Mouse (Mus musculus): Measurements from ENCODE around the gene Med11. TPM values are rescaled to one million over a fixed set of nuclear protein-coding genes. Genes with fewer than 3 reads are reported as not detected.
"Not testable (repeated sequence)": the region's sequence is repeated elsewhere in the genome, so short reads cannot be mapped to it uniquely, and the experiment has no call there.

The Med11 gene
- polyA plus RNA-seq (2016; fragmentation: Nextera tagmentation; extraction: Ambion mirVana): 22.6 and 24.0 TPM in 2 replicates

DNA sequence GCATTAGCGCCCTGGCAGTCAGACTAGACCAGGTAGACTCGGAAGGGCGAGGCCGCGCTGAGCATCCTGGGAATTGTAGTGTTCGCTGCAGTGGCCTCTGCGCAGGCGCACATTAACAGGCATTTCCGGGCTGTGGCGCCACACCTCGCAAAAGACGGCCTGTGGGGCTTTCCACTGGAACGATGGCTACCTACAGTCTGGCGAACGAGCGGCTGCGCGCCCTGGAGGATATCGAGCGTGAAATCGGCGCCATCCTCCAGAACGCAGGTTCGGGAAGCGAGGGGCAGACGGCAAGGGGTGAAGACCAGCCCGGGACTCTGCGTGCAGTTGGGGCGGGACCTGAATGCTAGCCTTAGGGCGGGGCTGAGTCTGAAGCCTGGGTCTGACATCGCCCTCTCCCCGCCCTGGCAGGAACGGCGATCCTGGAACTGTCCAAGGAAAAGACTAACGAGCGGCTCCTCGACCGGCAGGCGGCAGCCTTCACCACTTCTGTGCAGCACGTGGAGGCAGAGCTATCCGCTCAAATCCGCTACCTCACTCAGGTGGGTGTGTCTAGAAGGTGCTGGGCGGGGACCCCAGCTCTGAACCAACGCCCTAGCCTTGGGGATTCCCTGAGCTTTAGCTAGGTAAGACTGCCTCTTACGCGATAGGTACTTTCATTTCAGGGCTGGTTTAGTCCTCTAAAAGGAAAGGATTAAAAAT is at the start of gene Med11:
Gene Med11 (plus strand): TSS at position 123 of the 702 bp plus-strand sequence.
- H3K36me3 ChIP-seq: peaks cover 19% of the 10 kb centered on the region

DNA sequence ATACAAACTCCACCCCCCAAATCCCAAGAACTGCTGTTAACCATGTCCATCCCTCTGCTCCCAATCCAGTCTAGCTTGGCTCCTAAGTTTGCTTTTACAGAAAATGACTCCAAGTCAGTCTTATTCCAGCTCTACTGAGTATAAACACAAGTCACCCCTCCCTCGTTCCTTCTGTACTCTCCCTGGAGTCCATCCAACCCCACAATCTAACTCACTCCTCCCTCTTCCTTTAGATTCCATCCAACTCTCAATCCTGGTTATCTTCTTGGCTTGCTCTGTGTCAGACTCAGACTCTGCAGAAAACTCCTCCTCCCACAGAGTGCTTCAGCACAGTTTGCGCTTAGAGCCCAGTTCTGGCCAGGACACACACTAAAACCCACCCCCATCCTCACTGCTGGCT is 48.1 kb upstream of the Med11 start:
- peak overlapping the region; percentile 66 for H3K27ac ChIP-seq (ENCODE audit: poor library complexity, severe bottlenecking)
- 0 out of 2 replicates have a peak overlapping the region, but pooled peaks have one; percentile 7 for H3K4me2 ChIP-seq
- ATAC-seq (ENCODE audit: insufficient number of reproducible peaks, low FRiP score): peak; percentile 78
- H3K9ac ChIP-seq: no peak overlapping the region
- peaks cover 46% of the 10 kb centered on the region for H3K36me3 ChIP-seq
- H3K27me3 ChIP-seq (replicated peaks): no peaks in the 10 kb centered on the region
- H3K4me3 ChIP-seq: no peak overlapping the region
- peaks cover 28% of the 10 kb centered on the region for H3K4me1 ChIP-seq (replicated peaks)
- no peaks in the 10 kb centered on the region for H3K9me3 ChIP-seq (replicated peaks)
- 39% methylated on average over 2 of the region's 2 CpGs for WGBS

More for the DNA sequence above, at the start of gene Med11:
- under 1% methylated on average over 46 of the region's 46 CpGs for WGBS
- Histone ChIP-seq H3K4me2 (peak within 1 kb of the TSS; percentile 86), H3K9me3 (replicated peaks) (no peaks in the 10 kb centered on the region), H3K9ac (peak within 1 kb of the TSS; percentile 83), H3K27ac (ENCODE audit: poor library complexity, severe bottlenecking) (peak within 1 kb of the TSS; percentile 94), H3K4me1 (replicated peaks) (peaks cover 11% of the 10 kb centered on the region), H3K4me3 (peak within 1 kb of the TSS; percentile 70), H3K27me3 (replicated peaks) (no peaks in the 10 kb centered on the region)
- peak; percentile 97 for ATAC-seq (ENCODE audit: insufficient number of reproducible peaks, low FRiP score)

DNA sequence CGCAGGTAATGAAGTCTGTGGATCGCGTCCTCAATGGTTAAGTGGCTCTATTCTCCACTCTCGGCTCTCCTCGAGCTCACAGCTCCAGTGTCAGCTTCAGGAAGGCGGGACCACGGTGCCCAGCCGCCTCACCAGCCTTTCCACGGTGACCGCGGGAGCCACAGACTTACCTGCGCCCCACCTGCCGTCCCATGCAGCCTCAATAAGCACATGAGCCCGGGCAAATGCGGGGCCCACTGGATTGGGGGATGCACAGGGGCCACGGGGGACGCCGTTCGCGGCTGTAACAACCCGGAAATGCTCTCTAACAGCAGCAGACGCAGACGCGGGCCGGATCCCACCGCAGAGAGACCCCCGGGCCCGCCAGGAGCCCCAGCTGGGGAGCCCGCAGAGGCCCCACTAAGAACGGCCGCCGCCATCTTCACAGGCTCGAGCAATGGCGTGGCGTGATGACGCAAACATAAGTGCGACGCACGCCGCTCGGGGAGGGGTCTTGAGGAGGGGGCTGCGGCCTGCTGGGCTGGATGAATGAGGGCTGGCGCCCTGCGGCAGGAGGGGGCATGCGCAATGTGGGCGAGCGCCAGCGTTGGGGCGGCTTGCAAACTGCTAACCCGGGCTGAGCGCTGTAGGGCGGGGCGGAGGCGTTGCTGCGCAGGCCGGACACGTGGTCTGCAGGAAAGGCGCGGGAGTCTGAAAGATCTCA is 42.0 kb upstream of the Med11 start, which contains the start of gene Pelp1:
Gene Pelp1 (minus strand): TSS at position 438 of the 703 bp plus-strand sequence.
- Histone ChIP-seq H3K4me2 (peak within 1 kb of the TSS; percentile 95), H3K36me3 (peaks cover 8% of the 10 kb centered on the region), H3K4me1 (replicated peaks) (peaks cover 20% of the 10 kb centered on the region), H3K4me3 (peak within 1 kb of the TSS; percentile 92), H3K27me3 (replicated peaks) (0 out of 2 replicates have a peak, but pooled peaks cover 2% of the 10 kb centered on the region), H3K9me3 (replicated peaks) (no peaks in the 10 kb centered on the region), H3K27ac (ENCODE audit: poor library complexity, severe bottlenecking) (peak within 1 kb of the TSS; percentile 55), H3K9ac (peak within 1 kb of the TSS; percentile 97)
- peak; percentile 94 for ATAC-seq (ENCODE audit: insufficient number of reproducible peaks, low FRiP score)
- under 1% methylated on average over 59 of the region's 59 CpGs for WGBS

DNA sequence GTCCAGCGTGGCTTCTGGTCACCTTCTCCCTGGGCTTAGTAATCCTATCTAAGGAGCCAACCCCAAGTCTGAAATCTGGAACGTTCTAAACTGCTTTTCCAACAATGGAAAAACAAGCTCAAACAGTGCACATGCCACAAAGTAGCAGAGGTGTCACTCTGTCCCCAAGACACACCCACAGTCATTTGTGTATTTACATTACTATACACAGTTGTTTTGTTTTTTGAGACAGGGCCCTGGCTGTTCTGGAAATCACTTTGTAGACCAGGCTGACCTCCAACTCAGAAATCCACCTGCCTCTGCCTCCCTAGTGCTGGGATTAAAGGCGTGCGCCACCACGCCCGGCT is 41.4 kb upstream of the Med11 start:
- Histone ChIP-seq H3K9ac (peak overlapping the region; percentile 97; the same call in 1 of the 2 replicates), H3K9me3 (replicated peaks) (no peaks in the 10 kb centered on the region), H3K27ac (ENCODE audit: poor library complexity, severe bottlenecking) (peak overlapping the region; percentile 55), H3K4me3 (peak overlapping the region; percentile 92), H3K27me3 (replicated peaks) (0 out of 2 replicates have a peak, but pooled peaks cover 2% of the 10 kb centered on the region), H3K4me1 (replicated peaks) (peaks cover 20% of the 10 kb centered on the region), H3K4me2 (peak overlapping the region; percentile 95), H3K36me3 (peaks cover 5% of the 10 kb centered on the region)
- ATAC-seq (ENCODE audit: insufficient number of reproducible peaks, low FRiP score): no peak
- WGBS: 61% methylated on average over 6 of the region's 6 CpGs

DNA sequence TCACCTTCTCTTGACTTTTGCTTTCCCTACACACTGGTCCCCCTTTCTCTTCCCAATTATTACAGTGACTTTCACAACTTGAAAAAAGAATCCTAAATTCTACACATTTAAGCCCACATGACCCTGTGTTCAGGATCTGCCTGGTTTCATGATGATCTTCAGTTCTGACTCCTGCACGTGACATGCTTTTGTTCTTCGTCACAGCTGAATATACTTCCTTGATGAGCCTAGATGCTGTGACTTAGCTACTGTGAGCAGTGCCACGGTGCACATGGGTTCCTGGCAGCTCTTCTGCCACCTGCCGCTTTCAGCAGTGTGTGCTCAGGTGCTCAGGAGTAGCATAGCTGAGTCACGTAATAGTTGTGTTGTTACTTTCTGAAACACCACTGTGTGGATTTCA is 39.1 kb upstream of the Med11 start:
- no peaks in the 10 kb centered on the region for H3K9me3 ChIP-seq (replicated peaks)
- 74% methylated on average over 5 of the region's 5 CpGs for WGBS
- H3K4me2 ChIP-seq: no peak overlapping the region
- no peak for ATAC-seq (ENCODE audit: insufficient number of reproducible peaks, low FRiP score)
- H3K36me3 ChIP-seq: no peaks in the 10 kb centered on the region
- H3K4me3 ChIP-seq: no peak overlapping the region
- no peak overlapping the region for H3K27ac ChIP-seq (ENCODE audit: poor library complexity, severe bottlenecking)
- peaks cover 20% of the 10 kb centered on the region for H3K4me1 ChIP-seq (replicated peaks)
- H3K9ac ChIP-seq: no peak overlapping the region; the same call in 1 of the 2 replicates
- H3K27me3 ChIP-seq (replicated peaks): 0 out of 2 replicates have a peak, but pooled peaks cover 2% of the 10 kb centered on the region

DNA sequence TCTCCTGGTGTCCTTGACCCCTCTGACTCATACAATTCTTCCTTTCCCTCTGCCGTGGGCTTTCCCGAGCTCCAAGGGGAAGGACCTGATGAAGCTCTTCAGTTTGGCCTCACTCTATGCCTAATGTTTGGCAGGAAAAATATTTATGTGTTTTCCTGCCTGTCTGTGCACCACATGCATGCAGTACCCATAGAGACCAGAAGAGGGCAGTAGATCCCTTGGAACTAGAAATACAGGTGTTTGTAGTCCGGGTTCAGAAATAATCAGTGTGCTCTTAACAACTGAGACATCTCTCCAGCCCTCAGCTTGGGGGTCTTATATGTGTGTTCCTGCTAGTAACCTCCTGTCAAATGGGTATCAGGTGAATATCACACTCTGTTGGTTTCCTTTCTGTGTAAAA is 37.8 kb upstream of the Med11 start:
- 9% methylated on average over 3 of the region's 3 CpGs for WGBS
- H3K9me3 ChIP-seq (replicated peaks): no peaks in the 10 kb centered on the region
- no peak for ATAC-seq (ENCODE audit: insufficient number of reproducible peaks, low FRiP score)

DNA sequence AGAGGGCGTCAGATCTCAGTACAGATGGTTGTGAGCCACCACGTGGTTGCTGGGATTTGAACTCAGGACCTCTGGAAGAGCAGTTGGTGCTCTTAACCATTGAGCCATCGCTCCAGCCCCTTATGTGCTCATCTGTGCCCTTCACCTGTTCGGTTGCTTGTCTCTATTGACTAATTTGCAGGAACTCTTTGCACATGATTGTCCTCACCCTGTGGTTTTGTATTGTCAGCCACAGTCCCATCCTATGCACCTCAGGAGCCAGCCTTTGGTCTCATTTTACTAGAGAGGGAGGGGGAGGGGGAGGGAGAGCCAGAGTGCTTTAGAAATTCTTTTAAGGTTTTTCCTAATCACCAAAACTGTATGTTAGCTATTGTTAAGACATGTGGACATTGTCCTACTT is 33.5 kb upstream of the Med11 start:
- Histone ChIP-seq H3K9ac (no peak overlapping the region), H3K27me3 (replicated peaks) (no peaks in the 10 kb centered on the region), H3K4me3 (no peak overlapping the region), H3K9me3 (replicated peaks) (no peaks in the 10 kb centered on the region), H3K4me2 (no peak overlapping the region), H3K4me1 (replicated peaks) (no peaks in the 10 kb centered on the region), H3K36me3 (no peaks in the 10 kb centered on the region), H3K27ac (ENCODE audit: poor library complexity, severe bottlenecking) (no peak overlapping the region)
- ATAC-seq (ENCODE audit: insufficient number of reproducible peaks, low FRiP score): no peak
- WGBS: 63% methylated on average over 4 of the region's 4 CpGs

More for the DNA sequence above, 37.8 kb upstream of the Med11 start:
- H3K4me1 ChIP-seq (replicated peaks): peaks cover 9% of the 10 kb centered on the region
- no peak overlapping the region for H3K27ac ChIP-seq (ENCODE audit: poor library complexity, severe bottlenecking)
- 0 out of 2 replicates have a peak, but pooled peaks cover 2% of the 10 kb centered on the region for H3K27me3 ChIP-seq (replicated peaks)
- no peak overlapping the region for H3K9ac ChIP-seq
- H3K4me2 ChIP-seq: no peak overlapping the region
- H3K4me3 ChIP-seq: no peak overlapping the region
- no peaks in the 10 kb centered on the region for H3K36me3 ChIP-seq

DNA sequence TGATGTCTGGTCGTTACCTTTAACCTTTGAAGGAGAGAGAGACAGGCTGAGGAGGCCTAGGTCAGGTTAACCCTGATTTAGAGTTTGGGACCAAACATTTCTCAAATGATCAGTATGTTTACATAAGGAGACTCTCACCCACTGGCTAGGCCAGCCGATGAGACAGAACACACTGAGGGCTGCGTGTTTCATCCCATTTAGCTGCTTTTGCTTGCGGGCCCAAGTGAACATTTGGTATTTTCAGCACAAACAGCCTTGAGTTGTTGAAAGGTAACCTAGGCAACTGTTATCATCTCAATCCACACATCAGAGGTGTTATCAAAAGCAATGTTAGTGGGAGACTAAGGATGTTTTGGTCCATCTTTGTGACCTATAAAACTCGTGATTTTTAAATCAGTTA is 32.2 kb upstream of the Med11 start:
- no peak overlapping the region for H3K4me3 ChIP-seq
- H3K4me1 ChIP-seq (replicated peaks): no peaks in the 10 kb centered on the region
- H3K9me3 ChIP-seq (replicated peaks): no peaks in the 10 kb centered on the region
- 47% methylated on average over 5 of the region's 5 CpGs for WGBS
- H3K27me3 ChIP-seq (replicated peaks): no peaks in the 10 kb centered on the region
- H3K9ac ChIP-seq: no peak overlapping the region
- ATAC-seq (ENCODE audit: insufficient number of reproducible peaks, low FRiP score): no peak
- H3K4me2 ChIP-seq: no peak overlapping the region
- H3K27ac ChIP-seq (ENCODE audit: poor library complexity, severe bottlenecking): no peak overlapping the region
- no peaks in the 10 kb centered on the region for H3K36me3 ChIP-seq

DNA sequence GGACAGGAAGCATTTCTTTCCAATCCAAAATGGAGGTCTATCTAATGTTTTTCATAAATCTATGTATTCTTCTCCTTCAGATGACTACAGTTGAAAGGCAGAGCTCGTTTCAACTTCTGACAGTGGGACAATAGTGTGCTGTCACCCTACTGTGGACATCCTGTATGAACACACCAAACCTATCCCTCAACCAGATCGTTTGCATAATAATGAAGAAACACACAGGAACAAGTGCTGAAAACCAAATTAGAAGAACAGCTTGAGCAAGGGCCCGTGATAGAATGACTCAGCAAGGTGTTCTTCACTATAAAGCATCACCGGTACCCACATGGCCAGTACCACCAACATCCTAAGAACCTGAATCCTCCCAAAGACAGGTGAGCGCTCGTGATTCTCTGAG is 25.1 kb upstream of the Med11 start:
- ATAC-seq (ENCODE audit: insufficient number of reproducible peaks, low FRiP score); H3K9ac ChIP-seq; H3K27me3 ChIP-seq (replicated peaks); H3K4me1 ChIP-seq (replicated peaks); H3K9me3 ChIP-seq (replicated peaks); H3K4me2 ChIP-seq; H3K36me3 ChIP-seq; H3K4me3 ChIP-seq; H3K27ac ChIP-seq (ENCODE audit: poor library complexity, severe bottlenecking): not testable (repeated sequence)
- WGBS: 74% methylated on average over 6 of the region's 6 CpGs

DNA sequence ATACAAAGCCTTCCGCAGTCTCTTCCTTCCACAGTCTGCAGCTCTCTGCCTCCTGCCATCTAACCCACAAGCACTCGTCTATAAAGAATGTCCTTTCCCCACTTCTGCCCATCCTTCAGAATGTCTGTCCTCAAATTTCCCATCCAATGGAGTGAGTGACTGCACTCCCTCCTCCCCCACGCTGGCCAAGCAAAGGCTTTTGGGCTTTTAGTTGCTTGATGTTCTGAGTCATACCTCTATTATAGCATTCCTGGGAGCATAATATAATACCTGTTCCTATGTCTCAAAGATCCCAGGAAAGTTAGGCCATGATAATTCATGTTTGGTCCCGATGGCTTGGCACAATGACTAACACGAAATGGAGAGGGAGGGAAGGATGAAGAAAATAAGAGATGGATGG is 20.1 kb upstream of the Med11 start:
- ATAC-seq (ENCODE audit: insufficient number of reproducible peaks, low FRiP score): no peak
- 33% methylated on average over 5 of the region's 5 CpGs for WGBS
- Histone ChIP-seq H3K4me2 (peak overlapping the region; percentile 84), H3K9ac (no peak overlapping the region), H3K27me3 (replicated peaks) (no peaks in the 10 kb centered on the region), H3K27ac (ENCODE audit: poor library complexity, severe bottlenecking) (no peak overlapping the region), H3K4me1 (replicated peaks) (peaks cover 12% of the 10 kb centered on the region), H3K36me3 (peaks cover 7% of the 10 kb centered on the region), H3K9me3 (replicated peaks) (no peaks in the 10 kb centered on the region), H3K4me3 (no peak overlapping the region)

Data from heart, embryonic 12.5 days (tissue).